Mouse (Mus musculus) liver, postnatal 0 days (tissue): ENCODE results near the gene Zcchc14.

Experiments used
- CTCF ChIP-seq: sonication (generic); IDR thresholded peaks from 2 replicates; pipeline ENCODE4 v1.5.1; 2016; ENCODE audit warnings: antibody characterized with exemption, low read depth
- EP300 ChIP-seq: IDR thresholded peaks from 2 replicates; pipeline ENCODE4 v1.6.1; 2016; ENCODE audit warnings: antibody characterized with exemption, low read depth, mild to moderate bottlenecking

- no peak for TF ChIP-seq CTCF
- no peak for TF ChIP-seq EP300
These were observed 1.3 kb downstream of the Zcchc14 start for GRCm38 (mm10) chr8:121651308-121651873.
